Mouse (Mus musculus) ES-Bruce4 (cell line): ENCODE data around the gene Celf2. TPM values are rescaled to one million over a fixed set of nuclear protein-coding genes. Genes with fewer than 3 reads are reported as not detected.

Experiments used
- H3K27ac ChIP-seq: 2 replicates; pipeline ENCODE4 v1.5.1; 2012; ENCODE audit warnings: low read length, inconsistent platforms; ENCODE audit not compliant: insufficient read depth
- H3K27me3 ChIP-seq: 2 replicates; pipeline ENCODE4 v1.6.1; 2012; ENCODE audit warnings: mild to moderate bottlenecking, low read length, inconsistent platforms; ENCODE audit not compliant: control insufficient read depth, poor library complexity, insufficient read depth, severe bottlenecking
- H3K36me3 ChIP-seq: 2 replicates; pipeline ENCODE4 v1.6.1; 2012; ENCODE audit warnings: inconsistent platforms, mild to moderate bottlenecking, low read length, moderate library complexity; ENCODE audit not compliant: control insufficient read depth, poor library complexity, insufficient read depth, severe bottlenecking
- H3K4me1 ChIP-seq: one replicate; pipeline ENCODE4 v1.8.1; 2011; ENCODE audit warnings: low read length; ENCODE audit not compliant: control insufficient read depth, insufficient read depth
- H3K4me3 ChIP-seq: 2 replicates; pipeline ENCODE4 v1.5.1; 2011; ENCODE audit warnings: low read depth, mild to moderate bottlenecking, low read length
- H3K9ac ChIP-seq: 2 replicates; pipeline ENCODE4 v1.6.1; 2012; ENCODE audit warnings: low read depth, mild to moderate bottlenecking, inconsistent platforms; ENCODE audit not compliant: poor library complexity, severe bottlenecking
- H3K9me3 ChIP-seq: replicated peaks from 2 replicates; pipeline ENCODE4 v1.6.1; 2012; ENCODE audit warnings: mild to moderate bottlenecking, low read length, inconsistent platforms; ENCODE audit not compliant: control insufficient read depth, poor library complexity, insufficient read depth, severe bottlenecking
- CTCF ChIP-seq: IDR thresholded peaks from one replicate; pipeline ENCODE4 v1.8.1; 2011; ENCODE audit warnings: low read depth, low read length
- EP300 ChIP-seq: IDR thresholded peaks from 2 replicates; pipeline ENCODE4 v1.6.1; 2011; ENCODE audit warnings: low read depth, low read length; ENCODE audit not compliant: insufficient read depth
- POLR2A ChIP-seq: IDR thresholded peaks from one replicate; pipeline ENCODE4 v1.8.1; 2011; ENCODE audit warnings: low read length; ENCODE audit not compliant: insufficient read depth
- polyA plus RNA-seq: library from polyadenylated mRNA; stranded (reverse); fragments of >200 nt; gene quantifications from 2 replicates; pipeline ENCODE4 v1.2.4, GENCODE M21; 2011; ENCODE audit warnings: low read depth; ENCODE audit not compliant: missing spikeins, insufficient read depth, insufficient read length

Gene Celf2
- polyA plus RNA-seq, 1 experiment = 10.6 TPM

- Histone ChIP-seq H3K9me3 (no peaks in the 10 kb centered on the region), H3K4me1 (no peaks in the 10 kb centered on the region), H3K27ac (no peak overlapping the region), H3K27me3 (peaks cover 4% of the 10 kb centered on the region), H3K9ac (no peak overlapping the region), H3K36me3 (no peaks in the 10 kb centered on the region), H3K4me3 (no peak overlapping the region)
- no peak for TF ChIP-seq POLR2A
- no peak for TF ChIP-seq EP300
- TF ChIP-seq CTCF = no peak
Observed at GRCm38 (mm10) chr2:6876547-6876946, 632.8 kb downstream of the Celf2 start.

- no peak overlapping the region for H3K9ac ChIP-seq
- H3K27me3 ChIP-seq = peaks cover 6% of the 10 kb centered on the region
- no peak overlapping the region for H3K4me3 ChIP-seq
- H3K4me1 ChIP-seq = no peaks in the 10 kb centered on the region
- no peak overlapping the region for H3K27ac ChIP-seq
- TF ChIP-seq EP300 (no peak), POLR2A (no peak), CTCF (no peak)
- H3K9me3 ChIP-seq = no peaks in the 10 kb centered on the region
- H3K36me3 ChIP-seq = no peaks in the 10 kb centered on the region
Observed at GRCm38 (mm10) chr2:6875071-6875611, 634.2 kb downstream of the Celf2 start.

- H3K9me3 ChIP-seq = no peaks in the 10 kb centered on the region
- H3K36me3 ChIP-seq = no peaks in the 10 kb centered on the region
- TF ChIP-seq POLR2A (no peak), CTCF (no peak), EP300 (no peak)
- H3K27me3 ChIP-seq = peaks cover 6% of the 10 kb centered on the region
- no peak overlapping the region for H3K27ac ChIP-seq
- H3K4me1 ChIP-seq = no peaks in the 10 kb centered on the region
- H3K4me3 ChIP-seq = no peak overlapping the region
- H3K9ac ChIP-seq = no peak overlapping the region
Observed at GRCm38 (mm10) chr2:6874266-6874955, 635.0 kb downstream of the Celf2 start.

- no peaks in the 10 kb centered on the region for H3K36me3 ChIP-seq
- peaks cover 6% of the 10 kb centered on the region for H3K27me3 ChIP-seq
- H3K9me3 ChIP-seq = no peaks in the 10 kb centered on the region
- no peak overlapping the region for H3K4me3 ChIP-seq
- no peak overlapping the region for H3K9ac ChIP-seq
- no peak for TF ChIP-seq POLR2A
- no peak for TF ChIP-seq CTCF
- TF ChIP-seq EP300 = no peak
- H3K4me1 ChIP-seq = no peaks in the 10 kb centered on the region
- no peak overlapping the region for H3K27ac ChIP-seq
Observed at GRCm38 (mm10) chr2:6873711-6874110, 635.7 kb downstream of the Celf2 start.

- no peak overlapping the region for H3K27ac ChIP-seq
- no peaks in the 10 kb centered on the region for H3K36me3 ChIP-seq
- H3K4me1 ChIP-seq = no peaks in the 10 kb centered on the region
- H3K9me3 ChIP-seq = no peaks in the 10 kb centered on the region
- H3K4me3 ChIP-seq = peak overlapping the region; percentile 35
- peaks cover 6% of the 10 kb centered on the region for H3K27me3 ChIP-seq
- peak overlapping the region; percentile 59 for H3K9ac ChIP-seq
- TF ChIP-seq POLR2A (no peak), CTCF (no peak), EP300 (no peak)
Observed at GRCm38 (mm10) chr2:6872894-6873255, 636.5 kb downstream of the Celf2 start.

- H3K4me1 ChIP-seq = no peaks in the 10 kb centered on the region
- H3K36me3 ChIP-seq = no peaks in the 10 kb centered on the region
- H3K27me3 ChIP-seq = peaks cover 6% of the 10 kb centered on the region
- TF ChIP-seq POLR2A (no peak), EP300 (no peak), CTCF (no peak)
- H3K9ac ChIP-seq = peak overlapping the region; percentile 59
- H3K27ac ChIP-seq = no peak overlapping the region
- no peaks in the 10 kb centered on the region for H3K9me3 ChIP-seq
- peak overlapping the region; percentile 62 for H3K4me3 ChIP-seq
Observed at GRCm38 (mm10) chr2:6872131-6872893, 637.1 kb downstream of the Celf2 start.
